15 mouse cellular contexts compared by ENCODE assay signal in the genomic region with DNA sequence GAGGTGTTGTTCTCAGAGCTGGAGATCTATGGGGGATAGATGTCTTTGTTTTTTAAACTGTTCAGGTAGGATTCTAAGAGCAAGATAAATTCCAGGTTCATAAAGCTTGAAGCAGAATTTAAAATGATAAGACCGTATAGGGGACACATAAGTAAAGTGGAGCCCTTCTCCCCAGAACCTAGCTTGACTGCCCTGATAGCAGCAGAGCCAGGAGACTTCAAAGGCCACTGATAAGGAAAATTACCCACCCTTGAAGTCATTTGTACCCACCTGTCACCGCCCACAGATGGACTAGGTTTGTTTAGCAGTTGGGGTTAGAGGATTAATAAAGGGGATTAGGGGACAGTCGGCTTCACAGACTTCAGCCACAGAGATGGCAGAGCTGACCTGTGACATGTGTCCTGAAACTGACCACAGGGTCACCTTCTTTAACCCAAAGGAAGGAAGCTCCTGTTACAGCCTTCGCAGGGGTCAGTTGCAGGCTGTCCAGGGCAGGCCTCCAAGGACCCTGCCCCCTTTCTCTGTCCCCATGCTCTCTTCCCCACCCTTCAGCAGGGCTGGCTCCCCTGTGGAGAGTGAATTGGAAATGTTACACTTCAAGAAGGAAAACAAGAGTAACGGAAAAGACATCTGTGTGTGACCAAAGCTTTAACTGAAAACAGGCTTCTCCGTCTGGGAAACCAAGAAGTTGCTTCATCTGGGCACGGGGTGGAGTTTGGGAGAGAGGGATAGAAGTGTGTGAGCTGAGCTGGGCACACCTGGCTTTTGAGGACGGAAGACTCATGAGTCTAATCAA. TPM values are rescaled to one million over a fixed set of nuclear protein-coding genes. Genes with fewer than 3 reads are reported as not detected.
DNase-seq lines count a peak whose midpoint lies in the region; ATAC-seq and TF ChIP-seq lines count a peak whose summit lies in the region.
"Had no signal": no experiment of that assay in that cellular context is flagged by ENCODE, and none has a peak within 500 bp of the region (broad histone marks: within the 10 kb centered on the region; RNA-seq: fewer than 3 reads in every experiment).

No protein-coding gene starts in this region.

- 13% methylated on average over 8 of the region's 8 CpGs for WGBS in hindbrain, embryonic 10.5 days
- WGBS in hindbrain, embryonic 13.5 days, result 27% methylated on average over 8 of the region's 8 CpGs
- 11% methylated on average over 8 of the region's 8 CpGs for WGBS in embryonic facial prominence, embryonic 15.5 days
- WGBS in limb, embryonic 14.5 days, result 11% methylated on average over 8 of the region's 8 CpGs

- peak; percentile 43 for DNase-seq in hindbrain, embryonic 10.5 days (ENCODE audit: low spot score)
- peak; percentile 72 for DNase-seq in embryo, embryonic 11 days
- no peak for DNase-seq in limb, embryonic 14.5 days (ENCODE audit: low spot score)
- no peak for DNase-seq in urinary bladder, postnatal 14 days (ENCODE audit: low spot score)
- DNase-seq in heart, adult 9 months (ENCODE audit: low spot score in 2 of 2), result no peak
- DNase-seq in gastrocnemius, adult 18-20 months (ENCODE audit: low spot score), result no peak
- DNase-seq: B cell, adult 2 months; cerebellum, postnatal 14 days; lung, postnatal 10 days; thymus, adult 2 months had no signal

- no peaks in the 10 kb centered on the region for H3K27me3 ChIP-seq in hindbrain, embryonic 10.5 days (ENCODE audit: insufficient read depth, poor library complexity, severe bottlenecking)
- H3K27me3 ChIP-seq in hindbrain, embryonic 13.5 days, result no peaks in the 10 kb centered on the region
- H3K27me3 ChIP-seq in embryonic facial prominence, embryonic 15.5 days, result no peaks in the 10 kb centered on the region
- H3K27me3 ChIP-seq in limb, embryonic 14.5 days (ENCODE audit: control insufficient read depth, insufficient read depth, low read length), result no peaks in the 10 kb centered on the region

- H3K36me3 ChIP-seq in hindbrain, embryonic 10.5 days, result no peaks in the 10 kb centered on the region
- H3K36me3 ChIP-seq in hindbrain, embryonic 13.5 days, result no peaks in the 10 kb centered on the region
- H3K36me3 ChIP-seq in embryonic facial prominence, embryonic 15.5 days, result no peaks in the 10 kb centered on the region
- no peaks in the 10 kb centered on the region for H3K36me3 ChIP-seq in limb, embryonic 14.5 days (ENCODE audit: control insufficient read depth, insufficient read depth, low read length)

- no peak overlapping the region for H3K4me2 ChIP-seq in hindbrain, embryonic 13.5 days
- H3K4me2 ChIP-seq in embryonic facial prominence, embryonic 15.5 days (replicated peaks), result 0 out of 2 replicates have a peak overlapping the region, but pooled peaks have one; percentile 5
- H3K4me2 ChIP-seq in limb, embryonic 14.5 days (replicated peaks; ENCODE audit: low read depth, low read length, severe bottlenecking), result no peak overlapping the region

- ATAC-seq in hindbrain, embryonic 13.5 days (ENCODE audit: low FRiP score), result no peak
- ATAC-seq in embryonic facial prominence, embryonic 15.5 days (ENCODE audit: insufficient number of reproducible peaks, low FRiP score, low TSS enrichment, low read depth), result peak; percentile 80
- ATAC-seq in limb, embryonic 14.5 days (ENCODE audit: low FRiP score, low read depth), result peak; percentile 53; the same call in 1 of the 2 replicates
- ATAC-seq: Patski had no signal

- H3K27ac ChIP-seq in hindbrain, embryonic 10.5 days, result peak overlapping the region; percentile 78
- H3K27ac ChIP-seq in hindbrain, embryonic 13.5 days, result no peak overlapping the region
- peak overlapping the region; percentile 88 for H3K27ac ChIP-seq in embryonic facial prominence, embryonic 15.5 days (replicated peaks)
- H3K27ac ChIP-seq in limb, embryonic 14.5 days (replicated peaks; ENCODE audit: low read depth, low read length), result peak overlapping the region; percentile 38; the same call in 1 of the 2 replicates
- H3K27ac ChIP-seq: liver, embryonic 14.5 days had no signal

- no peaks in the 10 kb centered on the region for H3K9me3 ChIP-seq in hindbrain, embryonic 10.5 days
- no peaks in the 10 kb centered on the region for H3K9me3 ChIP-seq in hindbrain, embryonic 13.5 days
- no peaks in the 10 kb centered on the region for H3K9me3 ChIP-seq in embryonic facial prominence, embryonic 15.5 days (replicated peaks)
- no peaks in the 10 kb centered on the region for H3K9me3 ChIP-seq in limb, embryonic 14.5 days (ENCODE audit: control insufficient read depth, low read length)

- no peak overlapping the region for H3K4me3 ChIP-seq in hindbrain, embryonic 10.5 days
- H3K4me3 ChIP-seq in hindbrain, embryonic 13.5 days, result no peak overlapping the region
- no peak overlapping the region for H3K4me3 ChIP-seq in embryonic facial prominence, embryonic 15.5 days (replicated peaks)
- no peak overlapping the region for H3K4me3 ChIP-seq in limb, embryonic 14.5 days (replicated peaks; ENCODE audit: low read length)

- peaks cover 35% of the 10 kb centered on the region for H3K4me1 ChIP-seq in hindbrain, embryonic 10.5 days (replicated peaks)
- peaks cover 14% of the 10 kb centered on the region for H3K4me1 ChIP-seq in hindbrain, embryonic 13.5 days (replicated peaks)
- peaks cover 34% of the 10 kb centered on the region for H3K4me1 ChIP-seq in embryonic facial prominence, embryonic 15.5 days
- H3K4me1 ChIP-seq in limb, embryonic 14.5 days (ENCODE audit: control insufficient read depth, insufficient read depth, low read length), result peaks cover 25% of the 10 kb centered on the region

- H3K9ac ChIP-seq in hindbrain, embryonic 13.5 days, result no peak overlapping the region
- no peak overlapping the region for H3K9ac ChIP-seq in embryonic facial prominence, embryonic 15.5 days
- H3K9ac ChIP-seq in limb, embryonic 14.5 days (ENCODE audit: low read depth, low read length, severe bottlenecking), result no peak overlapping the region
- H3K9ac ChIP-seq: liver, embryonic 14.5 days had no signal

- no peak for TF ChIP-seq POLR2A in limb, embryonic 14.5 days (IDR thresholded peaks at IDR 0.05; ENCODE audit: borderline replicate concordance, extremely low read depth, insufficient read depth, insufficient read length)

RNA-seq across cellular contexts. Expression of a gene that starts 43.5 kb away (rescaled TPM):
- 36.0 and 43.9 TPM in 2 replicates for polyA plus RNA-seq in hindbrain, embryonic 10.5 days (2016; fragmentation: Nextera tagmentation; extraction: Ambion mirVana)
- 14.0 and 17.2 TPM in 2 replicates for polyA plus RNA-seq in hindbrain, embryonic 13.5 days (2015; fragmentation: Nextera tagmentation; extraction: Ambion mirVana)
- 42.3 and 49.1 TPM in 2 replicates for polyA plus RNA-seq in embryonic facial prominence, embryonic 15.5 days (2015; fragmentation: Nextera tagmentation; extraction: Ambion mirVana)
- polyA plus RNA-seq in limb, embryonic 14.5 days (2012; rRNA removed), result 91.4 and 121 TPM in 2 replicates
- polyA plus RNA-seq in limb, embryonic 14.5 days (2014; fragmentation: Nextera tagmentation; extraction: Ambion mirVana), result 59.8 and 72.3 TPM in 2 replicates
- total RNA-seq in gastrocnemius, adult 18-20 months (2021), result 1 to 10 TPM; 2.5 to 4.8 TPM
- total RNA-seq: megakaryocyte-erythroid progenitor cell, adult 5-6 weeks had no signal

Comparison
In these comparisons a context has a peak if more than half of its experiments do, and no peak if none do; other contexts are left out.
1. DNase-seq: peak in hindbrain, embryonic 10.5 days (single experiment) and embryo, embryonic 11 days (single experiment); none in limb, embryonic 14.5 days (single experiment), urinary bladder, postnatal 14 days (single experiment), heart, adult 9 months (0 of 2) and gastrocnemius, adult 18-20 months (single experiment).